Mouse (Mus musculus) neutrophil, adult 59 days (primary cell): Measurements from ENCODE around the gene Cnga2. TPM values are rescaled to one million over a fixed set of nuclear protein-coding genes. Genes with fewer than 3 reads are reported as not detected.

ENCODE experiments used
- total RNA-seq, 2 experiments: library from RNA; stranded (reverse); gene quantifications; 1 replicate in 1 of 2; 2 replicates in 1 of 2; pipeline ENCODE4 v1.2.4; 2023

Gene Cnga2
- not detected for total RNA-seq

GRCm38 (mm10) chrX:71991549-71991948 is at the start of gene Cnga2:
TSS of gene Cnga2 (plus strand) at chrX:71991849.

GRCm38 (mm10) chrX:71962073-71963051 is 29.3 kb upstream of the Cnga2 start, which contains the start of gene Prrg3:
TSS of gene Prrg3 (plus strand) at chrX:71962624.

GRCm38 (mm10) chrX:71972686-71973085 is 19.0 kb upstream of the Cnga2 start, which contains the start of gene Fate1:
TSS of gene Fate1 (plus strand) at chrX:71972986.

Other genes starting within 250 kb of the Cnga2 start
- 10 to 100 TPM; 11.3 to 12.2 TPM for gene Vma21, start 175.9 kb upstream of the Cnga2 start, total RNA-seq
- gene Gm1141, start 70.8 kb upstream of the Cnga2 start, total RNA-seq = not detected
- not detected for gene Prrg3, start 29.2 kb upstream of the Cnga2 start, total RNA-seq
- gene Fate1, start 18.9 kb upstream of the Cnga2 start, total RNA-seq = not detected
- gene Magea4, start 230.2 kb downstream of the Cnga2 start, total RNA-seq = not detected